Mouse (Mus musculus) neural tube, embryonic 15.5 days (tissue): ENCODE data around the gene Chn2. TPM values are rescaled to one million over a fixed set of nuclear protein-coding genes. Genes with fewer than 3 reads are reported as not detected.

ENCODE experiments used
- ATAC-seq: fragments of 200-750 bp; cut with Nextera tagmentation; 2 replicates; pipeline ENCODE4 v1.8.0; 2017; ENCODE audit warnings: mild to moderate bottlenecking, moderate TSS enrichment, moderate library complexity; ENCODE audit not compliant: low FRiP score
- H3K27ac ChIP-seq: fragments of 300-500 bp; sonication (generic); replicated peaks from 2 replicates; pipeline ENCODE4 v1.5.1; 2015; ENCODE audit warnings: mild to moderate bottlenecking, inconsistent platforms
- H3K27me3 ChIP-seq: fragments of 300-500 bp; sonication (generic); replicated peaks from 2 replicates; pipeline ENCODE4 v1.6.1; 2015; ENCODE audit warnings: inconsistent platforms
- H3K36me3 ChIP-seq: fragments of 300-500 bp; sonication (generic); 2 replicates; pipeline ENCODE4 v1.6.1; 2015; ENCODE audit warnings: inconsistent platforms
- H3K4me1 ChIP-seq: fragments of 300-500 bp; sonication (generic); 2 replicates; pipeline ENCODE4 v1.6.1; 2015; ENCODE audit warnings: inconsistent platforms
- H3K4me2 ChIP-seq: fragments of 300-500 bp; sonication (generic); 2 replicates; pipeline ENCODE4 v1.6.1; 2015; ENCODE audit warnings: inconsistent platforms, mild to moderate bottlenecking, moderate library complexity
- H3K4me3 ChIP-seq: fragments of 300-500 bp; sonication (generic); replicated peaks from 2 replicates; pipeline ENCODE4 v1.5.1; 2015; ENCODE audit warnings: mild to moderate bottlenecking, inconsistent platforms
- H3K9ac ChIP-seq: fragments of 300-500 bp; sonication (generic); replicated peaks from 2 replicates; pipeline ENCODE4 v1.6.1; 2015; ENCODE audit warnings: mild to moderate bottlenecking, inconsistent platforms
- H3K9me3 ChIP-seq: fragments of 300-500 bp; sonication (generic); replicated peaks from 2 replicates; pipeline ENCODE4 v1.6.1; 2016; ENCODE audit warnings: inconsistent platforms
- WGBS: fragments of 180-500 bp; shearing (Covaris S2); methylation state at CpG from one replicate; pipeline ENCODE4 v1.1.7; 2015; ENCODE audit warnings: mixed read lengths; 5-methylcytosine and 5-hydroxymethylcytosine counted together
- polyA plus RNA-seq: library from polyadenylated mRNA; unstranded; fragments of >200 nt; fragmentation: Nextera tagmentation; extraction: Ambion mirVana; gene quantifications from 2 replicates; pipeline ENCODE4 v1.2.1, GENCODE M21; 2015

Chn2 gene
- polyA plus RNA-seq, 1 experiment from 2014 or later: 17.6 TPM

GRCm38 (mm10) chr6:54056548-54057532, 17.5 kb downstream of the Chn2 start:
- WGBS: 76% methylated on average over 18 of the region's 18 CpGs
- Histone ChIP-seq H3K9me3 (no peaks in the 10 kb centered on the region), H3K27ac (no peak overlapping the region), H3K9ac (no peak overlapping the region), H3K4me1 (peaks cover 11% of the 10 kb centered on the region), H3K36me3 (no peaks in the 10 kb centered on the region), H3K4me2 (no peak overlapping the region), H3K27me3 (no peaks in the 10 kb centered on the region), H3K4me3 (no peak overlapping the region)
- no peak for ATAC-seq

- H3K27me3 ChIP-seq: no peaks in the 10 kb centered on the region
- H3K4me1 ChIP-seq: peaks cover 11% of the 10 kb centered on the region
- H3K27ac ChIP-seq: no peak overlapping the region
- no peak overlapping the region for H3K4me3 ChIP-seq
- H3K9ac ChIP-seq: no peak overlapping the region
- ATAC-seq: no peak
- no peaks in the 10 kb centered on the region for H3K36me3 ChIP-seq
- no peak overlapping the region for H3K4me2 ChIP-seq
- 86% methylated on average over 10 of the region's 10 CpGs for WGBS
- H3K9me3 ChIP-seq: no peaks in the 10 kb centered on the region
These were observed 18.3 kb downstream of the Chn2 start for GRCm38 (mm10) chr6:54057661-54058060.

GRCm38 (mm10) chr6:54058837-54059236, 19.5 kb downstream of the Chn2 start:
- H3K27ac ChIP-seq: no peak overlapping the region
- no peak overlapping the region for H3K4me3 ChIP-seq
- no peaks in the 10 kb centered on the region for H3K9me3 ChIP-seq
- 79% methylated on average over 8 of the region's 8 CpGs for WGBS
- H3K27me3 ChIP-seq: no peaks in the 10 kb centered on the region
- no peak overlapping the region for H3K9ac ChIP-seq
- H3K4me1 ChIP-seq: peaks cover 11% of the 10 kb centered on the region
- no peak overlapping the region for H3K4me2 ChIP-seq
- no peaks in the 10 kb centered on the region for H3K36me3 ChIP-seq
- ATAC-seq: no peak

- Histone ChIP-seq H3K27me3 (no peaks in the 10 kb centered on the region), H3K4me1 (peaks cover 8% of the 10 kb centered on the region), H3K36me3 (no peaks in the 10 kb centered on the region), H3K9me3 (no peaks in the 10 kb centered on the region), H3K4me2 (no peak overlapping the region), H3K4me3 (no peak overlapping the region), H3K27ac (no peak overlapping the region), H3K9ac (no peak overlapping the region)
- 90% methylated on average over 3 of the region's 3 CpGs for WGBS
- ATAC-seq: no peak
These were observed 20.9 kb downstream of the Chn2 start for GRCm38 (mm10) chr6:54060258-54060657.

GRCm38 (mm10) chr6:54061375-54061774, 22.0 kb downstream of the Chn2 start:
- 25% methylated on average over 9 of the region's 9 CpGs for WGBS
- Histone ChIP-seq H3K4me2 (no peak overlapping the region), H3K27ac (no peak overlapping the region), H3K27me3 (no peaks in the 10 kb centered on the region), H3K9ac (no peak overlapping the region), H3K9me3 (no peaks in the 10 kb centered on the region), H3K4me3 (no peak overlapping the region), H3K4me1 (peaks cover 8% of the 10 kb centered on the region), H3K36me3 (no peaks in the 10 kb centered on the region)
- no peak for ATAC-seq

- Histone ChIP-seq H3K4me2 (no peak overlapping the region), H3K9ac (no peak overlapping the region), H3K36me3 (no peaks in the 10 kb centered on the region), H3K27ac (no peak overlapping the region), H3K27me3 (no peaks in the 10 kb centered on the region), H3K4me1 (peaks cover 4% of the 10 kb centered on the region), H3K9me3 (no peaks in the 10 kb centered on the region), H3K4me3 (no peak overlapping the region)
- no peak for ATAC-seq
- 75% methylated on average over 6 of the region's 6 CpGs for WGBS
These were observed 24.5 kb downstream of the Chn2 start for GRCm38 (mm10) chr6:54063878-54064277.

GRCm38 (mm10) chr6:54067380-54067779, 28.0 kb downstream of the Chn2 start:
- no peaks in the 10 kb centered on the region for H3K27me3 ChIP-seq
- no peak overlapping the region for H3K4me2 ChIP-seq
- H3K9me3 ChIP-seq: no peaks in the 10 kb centered on the region
- no peak overlapping the region for H3K4me3 ChIP-seq
- ATAC-seq: no peak
- H3K27ac ChIP-seq: no peak overlapping the region
- H3K36me3 ChIP-seq: no peaks in the 10 kb centered on the region
- H3K9ac ChIP-seq: no peak overlapping the region
- H3K4me1 ChIP-seq: peaks cover 7% of the 10 kb centered on the region
- 80% methylated on average over 5 of the region's 5 CpGs for WGBS

GRCm38 (mm10) chr6:54068882-54069281, 29.5 kb downstream of the Chn2 start:
- WGBS: 81% methylated on average over 5 of the region's 5 CpGs
- H3K4me1 ChIP-seq: peaks cover 12% of the 10 kb centered on the region
- no peaks in the 10 kb centered on the region for H3K9me3 ChIP-seq
- H3K9ac ChIP-seq: no peak overlapping the region
- no peak overlapping the region for H3K4me3 ChIP-seq
- no peak overlapping the region for H3K4me2 ChIP-seq
- ATAC-seq: no peak
- H3K27me3 ChIP-seq: no peaks in the 10 kb centered on the region
- H3K36me3 ChIP-seq: no peaks in the 10 kb centered on the region
- H3K27ac ChIP-seq: no peak overlapping the region

GRCm38 (mm10) chr6:54070736-54071135, 31.4 kb downstream of the Chn2 start:
- H3K27me3 ChIP-seq: no peaks in the 10 kb centered on the region
- peaks cover 27% of the 10 kb centered on the region for H3K4me1 ChIP-seq
- H3K36me3 ChIP-seq: no peaks in the 10 kb centered on the region
- no peak for ATAC-seq
- H3K4me2 ChIP-seq: no peak overlapping the region
- no peaks in the 10 kb centered on the region for H3K9me3 ChIP-seq
- H3K27ac ChIP-seq: no peak overlapping the region
- 67% methylated on average over 6 of the region's 6 CpGs for whole genome bisulfite sequencing
- no peak overlapping the region for H3K9ac ChIP-seq
- H3K4me3 ChIP-seq: no peak overlapping the region

GRCm38 (mm10) chr6:54071478-54071877, 32.1 kb downstream of the Chn2 start:
- Histone ChIP-seq H3K4me1 (peaks cover 27% of the 10 kb centered on the region), H3K36me3 (no peaks in the 10 kb centered on the region), H3K27ac (no peak overlapping the region), H3K9ac (no peak overlapping the region), H3K4me2 (no peak overlapping the region), H3K4me3 (no peak overlapping the region), H3K27me3 (no peaks in the 10 kb centered on the region), H3K9me3 (no peaks in the 10 kb centered on the region)
- WGBS: 81% methylated on average over 4 of the region's 4 CpGs
- ATAC-seq: no peak

GRCm38 (mm10) chr6:54074454-54074853, 35.1 kb downstream of the Chn2 start:
- no peaks in the 10 kb centered on the region for H3K27me3 ChIP-seq
- ATAC-seq: no peak
- H3K9me3 ChIP-seq: no peaks in the 10 kb centered on the region
- peak overlapping the region; percentile 48 for H3K27ac ChIP-seq
- no peaks in the 10 kb centered on the region for H3K36me3 ChIP-seq
- no peak overlapping the region for H3K4me3 ChIP-seq
- peaks cover 27% of the 10 kb centered on the region for H3K4me1 ChIP-seq
- no peak overlapping the region for H3K4me2 ChIP-seq
- WGBS: 17% methylated on average over 4 of the region's 4 CpGs
- no peak overlapping the region for H3K9ac ChIP-seq

- no peaks in the 10 kb centered on the region for H3K27me3 ChIP-seq
- H3K27ac ChIP-seq: no peak overlapping the region
- no peak overlapping the region for H3K4me2 ChIP-seq
- no peak for ATAC-seq
- WGBS: 85% methylated on average over 6 of the region's 6 CpGs
- H3K9ac ChIP-seq: no peak overlapping the region
- peaks cover 27% of the 10 kb centered on the region for H3K4me1 ChIP-seq
- no peak overlapping the region for H3K4me3 ChIP-seq
- no peaks in the 10 kb centered on the region for H3K36me3 ChIP-seq
- no peaks in the 10 kb centered on the region for H3K9me3 ChIP-seq
These were observed 36.1 kb downstream of the Chn2 start for GRCm38 (mm10) chr6:54075419-54075818.
